Mouse (Mus musculus) C2C12 (cell line): ENCODE data around the gene Rftn1. TPM values are rescaled to one million over a fixed set of nuclear protein-coding genes. Genes with fewer than 3 reads are reported as not detected.

ENCODE experiments used
- H3K27me3 ChIP-seq: one replicate; pipeline ENCODE4 v1.6.1; 2011; ENCODE audit not compliant: control insufficient read depth, insufficient read depth, insufficient read length
- H3K36me3 ChIP-seq: one replicate; pipeline ENCODE4 v1.6.1; 2011; ENCODE audit not compliant: control insufficient read depth, insufficient read depth
- H3K4me3 ChIP-seq: one replicate; pipeline ENCODE4 v1.5.1; 2011; ENCODE audit warnings: mild to moderate bottlenecking, control low read depth; ENCODE audit not compliant: poor library complexity, insufficient read depth, severe bottlenecking
- H3K79me2 ChIP-seq: one replicate; pipeline ENCODE4 v1.6.1; 2011; ENCODE audit not compliant: control insufficient read depth, insufficient read depth
- H3K79me3 ChIP-seq: one replicate; pipeline ENCODE4 v1.6.1; 2011; ENCODE audit warnings: low read depth, control low read depth
- H3ac ChIP-seq: one replicate; pipeline ENCODE3; 2011; ENCODE audit warnings: low read depth; ENCODE audit not compliant: control insufficient read depth, insufficient read length
- CEBPB ChIP-seq: IDR thresholded peaks from one replicate; pipeline ENCODE4 v1.6.1; 2011; ENCODE audit warnings: low read depth, mild to moderate bottlenecking, control low read depth, moderate library complexity
- CTCF ChIP-seq: IDR thresholded peaks from one replicate; pipeline ENCODE4 v1.5.1; 2011; ENCODE audit not compliant: control insufficient read depth, insufficient read depth, insufficient read length
- FOSL1 ChIP-seq: IDR thresholded peaks from one replicate; pipeline ENCODE4 v1.8.0; 2011; ENCODE audit warnings: mild to moderate bottlenecking, low read length; ENCODE audit not compliant: poor library complexity, insufficient read depth, severe bottlenecking
- MAX ChIP-seq: IDR thresholded peaks from one replicate; pipeline ENCODE4 v1.6.1; 2011; ENCODE audit warnings: mild to moderate bottlenecking, control low read depth
- MYOD1 ChIP-seq: IDR thresholded peaks from one replicate; pipeline ENCODE4 v1.6.1; 2011; ENCODE audit warnings: low read depth; ENCODE audit not compliant: control insufficient read depth, insufficient read length
- MYOG ChIP-seq: IDR thresholded peaks from one replicate; pipeline ENCODE4 v1.6.1; 2011; ENCODE audit not compliant: control insufficient read depth, insufficient read length; ENCODE audit errors: extremely low read depth
- USF1 ChIP-seq: IDR thresholded peaks from one replicate; pipeline ENCODE4 v1.6.1; 2011; ENCODE audit warnings: low read depth, mild to moderate bottlenecking, control low read depth, moderate library complexity
- polyA plus RNA-seq: library from polyadenylated mRNA; unstranded; fragments of >200 nt; fragmentation: generic; extraction: Trizol; gene quantifications from one replicate; pipeline ENCODE4 v1.2.1, GENCODE M21; 2012; ENCODE audit warnings: missing spikeins

Rftn1 gene
- polyA plus RNA-seq, 1 experiment: 0.35 TPM

DNA sequence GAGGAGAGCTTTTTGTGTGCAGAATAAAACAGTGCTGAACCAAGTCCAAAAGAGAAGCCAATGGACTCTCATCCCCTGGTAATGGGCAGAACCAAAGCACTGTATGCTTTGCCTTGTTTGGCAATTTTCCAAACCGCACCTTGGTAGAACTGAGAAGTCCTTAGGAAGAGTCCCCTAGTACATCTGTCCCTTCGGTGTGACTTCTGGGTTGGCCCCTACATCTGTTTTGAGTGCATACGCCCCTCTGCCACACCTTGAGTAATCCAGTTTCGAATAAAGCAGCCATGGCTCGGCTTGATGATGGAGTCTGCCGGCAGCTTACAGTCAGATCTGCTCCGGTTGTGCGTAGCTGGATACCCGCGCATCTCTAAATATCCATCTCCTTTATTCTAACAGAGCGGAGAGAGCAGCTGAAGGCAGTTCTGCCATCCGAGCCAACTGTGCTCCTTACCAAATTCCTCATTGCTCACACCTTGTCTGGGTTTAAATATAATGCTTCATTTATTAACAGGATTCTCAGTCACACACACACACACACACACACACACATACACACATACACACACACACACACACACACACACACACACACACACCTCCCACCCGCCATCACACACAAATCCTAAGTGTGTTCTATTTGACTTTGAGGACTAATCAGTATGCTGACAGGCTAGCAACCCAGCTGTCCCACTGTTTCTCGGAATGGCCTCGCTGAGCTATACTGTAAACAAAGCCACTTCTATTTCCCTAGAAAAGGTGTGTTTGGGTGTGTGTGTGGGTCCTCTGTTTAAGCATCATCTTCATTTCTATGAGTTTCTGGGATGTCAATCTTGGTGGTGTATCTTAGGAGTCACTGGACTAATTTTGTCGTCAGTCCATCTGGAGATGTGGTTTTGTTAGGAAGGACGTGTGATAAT lies 224.4 kb downstream of the Rftn1 start:
- H3K4me3 ChIP-seq: no peak overlapping the region
- no peaks in the 10 kb centered on the region for H3K36me3 ChIP-seq
- no peaks in the 10 kb centered on the region for H3K27me3 ChIP-seq
- H3K79me3 ChIP-seq: no peaks in the 10 kb centered on the region
- no peak overlapping the region for H3ac ChIP-seq
- TF ChIP-seq CTCF (no peak), MYOG (no peak), USF1 (no peak), FOSL1 (no peak)
- H3K79me2 ChIP-seq: no peaks in the 10 kb centered on the region

DNA sequence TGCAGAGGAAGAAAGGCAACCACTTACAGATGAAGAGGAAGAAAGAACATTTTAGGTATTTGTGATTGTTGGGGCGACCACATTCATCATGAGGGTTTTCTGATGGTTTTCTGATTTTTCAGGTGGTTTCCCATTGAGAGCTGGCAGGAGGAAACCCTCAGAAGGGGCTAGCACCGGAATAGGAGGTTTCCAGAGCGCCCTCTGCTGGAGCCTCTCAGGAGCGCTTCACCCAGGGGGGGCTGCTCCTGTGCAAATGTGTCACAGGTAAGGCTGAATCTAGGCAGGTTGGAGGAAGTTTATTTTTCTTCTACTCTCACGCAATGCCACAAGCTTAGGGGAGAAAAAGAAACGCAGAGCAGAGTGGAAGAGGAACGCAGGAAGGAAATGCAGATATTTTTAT lies 225.4 kb downstream of the Rftn1 start:
- H3ac ChIP-seq: no peak overlapping the region
- no peaks in the 10 kb centered on the region for H3K36me3 ChIP-seq
- no peaks in the 10 kb centered on the region for H3K79me3 ChIP-seq
- no peak overlapping the region for H3K4me3 ChIP-seq
- H3K79me2 ChIP-seq: no peaks in the 10 kb centered on the region
- no peaks in the 10 kb centered on the region for H3K27me3 ChIP-seq
- TF ChIP-seq CTCF: no peak
- no peak for TF ChIP-seq FOSL1
- no peak for TF ChIP-seq MYOG
- TF ChIP-seq MYOD1: no peak
- TF ChIP-seq CEBPB: no peak
- TF ChIP-seq USF1: no peak
- no peak for TF ChIP-seq MAX

DNA sequence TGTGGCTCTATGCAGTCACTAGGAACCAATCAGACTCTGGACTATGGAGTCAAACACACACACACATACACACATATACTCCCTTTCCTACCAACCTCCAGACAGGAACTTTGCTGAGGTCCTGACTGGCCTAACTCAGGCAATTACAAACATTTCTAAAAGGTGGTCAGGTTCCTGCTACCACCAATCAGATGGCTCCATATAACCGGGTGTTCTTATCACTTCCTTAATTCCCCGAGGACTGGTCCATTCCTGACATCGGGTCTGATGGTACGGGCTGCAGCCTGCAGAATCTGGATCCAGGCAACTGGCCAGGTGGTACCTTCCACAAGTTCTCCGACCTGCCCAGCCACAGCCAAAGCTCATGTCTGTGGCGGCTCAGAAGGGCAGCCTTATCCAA lies 226.0 kb downstream of the Rftn1 start:
- H3K79me3 ChIP-seq: no peaks in the 10 kb centered on the region
- no peaks in the 10 kb centered on the region for H3K27me3 ChIP-seq
- TF ChIP-seq MAX (no peak), CEBPB (no peak), MYOD1 (no peak), FOSL1 (no peak), CTCF (no peak), MYOG (no peak), USF1 (no peak)
- no peak overlapping the region for H3K4me3 ChIP-seq
- H3K36me3 ChIP-seq: no peaks in the 10 kb centered on the region
- no peaks in the 10 kb centered on the region for H3K79me2 ChIP-seq
- H3ac ChIP-seq: no peak overlapping the region

DNA sequence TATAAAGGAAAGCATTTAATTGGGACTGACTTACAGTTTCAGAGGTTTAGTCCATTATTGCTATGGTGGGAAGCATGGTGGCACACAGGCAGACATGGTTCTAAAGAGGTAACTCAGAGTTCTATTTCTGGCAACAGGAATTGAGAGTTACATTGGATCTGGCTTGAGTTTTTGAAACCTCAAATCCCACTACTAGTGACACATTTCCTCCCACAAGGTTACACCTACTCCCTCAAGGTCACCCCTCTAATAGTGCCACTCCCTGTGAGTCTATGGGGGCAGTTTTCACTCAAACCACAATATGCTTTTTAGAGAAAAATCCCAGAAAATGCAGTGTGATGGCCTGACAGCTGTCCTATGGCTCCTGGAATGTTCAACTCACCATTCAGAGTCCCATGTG lies 231.5 kb downstream of the Rftn1 start:
- H3K4me3 ChIP-seq: no peak overlapping the region
- H3K79me2 ChIP-seq: no peaks in the 10 kb centered on the region
- no peak overlapping the region for H3ac ChIP-seq
- H3K36me3 ChIP-seq: no peaks in the 10 kb centered on the region
- H3K27me3 ChIP-seq: no peaks in the 10 kb centered on the region
- TF ChIP-seq MAX (no peak), FOSL1 (no peak)
- H3K79me3 ChIP-seq: no peaks in the 10 kb centered on the region

DNA sequence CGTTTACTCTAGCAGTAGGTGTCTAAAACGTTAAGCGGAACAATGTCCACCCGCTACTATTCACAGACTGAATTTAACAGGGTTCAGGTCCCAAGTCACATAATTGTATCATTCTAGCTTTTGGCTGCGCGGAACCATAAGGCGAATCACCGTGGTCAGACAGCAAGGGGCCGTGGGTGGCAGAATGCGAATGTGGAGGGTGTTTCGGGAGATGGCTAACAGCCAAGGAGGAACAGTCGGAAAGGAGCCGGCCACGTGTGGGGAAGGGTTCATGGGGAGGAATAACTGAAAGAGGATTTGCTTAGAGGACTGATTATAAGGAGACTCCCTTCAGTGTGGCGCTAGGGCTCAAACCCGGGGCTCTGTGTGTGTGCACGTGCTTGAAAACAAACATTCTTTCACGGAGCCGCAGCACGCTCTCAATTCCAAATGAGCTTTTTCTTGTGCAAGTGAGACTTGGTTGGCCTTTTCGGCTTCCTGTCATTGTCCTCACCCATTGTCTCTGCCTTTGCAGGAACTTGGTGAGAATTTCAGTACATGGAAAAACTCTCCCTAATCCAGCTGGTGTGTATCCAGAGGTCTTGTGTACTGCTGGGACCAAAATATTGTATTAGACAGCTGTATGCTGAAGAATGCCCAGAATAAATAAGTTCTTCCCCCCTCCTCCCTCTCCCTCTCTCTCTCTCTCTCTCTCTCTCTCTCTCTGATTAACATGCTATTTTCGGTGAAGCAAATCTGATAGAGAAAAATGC lies 238.4 kb downstream of the Rftn1 start:
- no peaks in the 10 kb centered on the region for H3K36me3 ChIP-seq
- no peak for TF ChIP-seq FOSL1
- no peak for TF ChIP-seq MYOD1
- TF ChIP-seq USF1: no peak
- no peak for TF ChIP-seq CTCF
- TF ChIP-seq MYOG: no peak
- TF ChIP-seq CEBPB: no peak
- TF ChIP-seq MAX: no peak
- no peak overlapping the region for H3K4me3 ChIP-seq
- no peaks in the 10 kb centered on the region for H3K79me2 ChIP-seq
- H3K27me3 ChIP-seq: no peaks in the 10 kb centered on the region
- no peak overlapping the region for H3ac ChIP-seq
- H3K79me3 ChIP-seq: no peaks in the 10 kb centered on the region

DNA sequence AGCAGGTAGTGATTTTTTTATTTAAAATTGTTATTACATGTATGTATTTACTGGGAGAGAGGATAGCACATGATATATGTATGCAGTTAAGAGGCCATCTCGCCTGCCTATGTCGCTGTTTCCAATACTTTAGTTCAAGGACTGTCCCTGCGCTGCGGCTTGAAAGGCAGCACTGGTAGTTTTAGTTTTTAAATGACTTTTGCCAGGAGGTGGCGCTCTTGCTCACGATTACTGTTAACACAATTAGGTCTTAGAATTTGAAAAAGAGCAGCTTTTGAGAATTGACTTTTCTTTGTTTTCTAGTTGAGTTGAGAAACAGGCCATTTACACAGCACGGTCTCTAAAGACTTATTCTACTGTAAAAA lies 239.0 kb downstream of the Rftn1 start:
- no peaks in the 10 kb centered on the region for H3K36me3 ChIP-seq
- H3K79me3 ChIP-seq: no peaks in the 10 kb centered on the region
- H3K79me2 ChIP-seq: no peaks in the 10 kb centered on the region
- no peak overlapping the region for H3ac ChIP-seq
- no peaks in the 10 kb centered on the region for H3K27me3 ChIP-seq
- TF ChIP-seq MAX (no peak), CEBPB (no peak), CTCF (no peak), MYOG (no peak)
- no peak overlapping the region for H3K4me3 ChIP-seq
